Mouse (Mus musculus) bone marrow macrophage, adult 2 months (primary cell): ENCODE data around the gene Vmn1r116. TPM values are rescaled to one million over a fixed set of nuclear protein-coding genes. Genes with fewer than 3 reads are reported as not detected.
"Not testable (repeated sequence)": the region's sequence is repeated elsewhere in the genome, so short reads cannot be mapped to it uniquely, and the experiment has no call there.

ENCODE experiments used
- H3K27ac ChIP-seq: 2 replicates; pipeline ENCODE4 v1.5.1; 2012; ENCODE audit warnings: low read depth, low read length; ENCODE audit not compliant: insufficient read depth
- H3K4me1 ChIP-seq: 2 replicates; pipeline ENCODE4 v1.6.1; 2012; ENCODE audit warnings: low read length; ENCODE audit not compliant: control insufficient read depth, insufficient read depth
- H3K4me3 ChIP-seq: 2 replicates; pipeline ENCODE4 v1.5.1; 2012; ENCODE audit warnings: mild to moderate bottlenecking, low read length, moderate library complexity; ENCODE audit not compliant: insufficient read depth
- polyA plus RNA-seq: library from polyadenylated mRNA; stranded (reverse); fragments of >200 nt; gene quantifications from 2 replicates; pipeline ENCODE4 v1.2.4, GENCODE M21; 2012; ENCODE audit not compliant: missing spikeins, insufficient read depth, insufficient read length

Vmn1r116 gene
- not detected in 2 replicates for polyA plus RNA-seq

DNA sequence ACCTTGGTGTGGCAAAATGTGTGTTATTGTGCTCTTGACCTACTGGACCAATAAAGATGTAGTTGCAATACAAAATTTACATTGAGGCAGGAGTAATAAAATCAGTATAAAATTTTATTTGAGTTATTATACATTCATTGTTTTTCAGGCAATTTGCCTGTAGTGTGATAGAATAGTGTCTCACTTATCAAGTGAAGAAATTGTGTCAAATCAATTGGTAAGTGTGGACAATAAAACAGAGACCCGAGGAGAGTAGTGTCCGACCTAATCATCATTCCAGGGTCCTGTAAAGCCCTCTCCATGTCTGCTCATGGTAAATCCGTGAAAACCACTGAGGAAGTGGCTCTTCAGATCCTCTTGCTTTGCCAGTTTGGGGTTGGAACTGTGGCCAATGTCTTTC is at the start of gene Vmn1r116:
TSS of gene Vmn1r116 (plus strand) at position 301 of the 400 bp plus-strand sequence.
- not testable (repeated sequence) for H3K27ac ChIP-seq

DNA sequence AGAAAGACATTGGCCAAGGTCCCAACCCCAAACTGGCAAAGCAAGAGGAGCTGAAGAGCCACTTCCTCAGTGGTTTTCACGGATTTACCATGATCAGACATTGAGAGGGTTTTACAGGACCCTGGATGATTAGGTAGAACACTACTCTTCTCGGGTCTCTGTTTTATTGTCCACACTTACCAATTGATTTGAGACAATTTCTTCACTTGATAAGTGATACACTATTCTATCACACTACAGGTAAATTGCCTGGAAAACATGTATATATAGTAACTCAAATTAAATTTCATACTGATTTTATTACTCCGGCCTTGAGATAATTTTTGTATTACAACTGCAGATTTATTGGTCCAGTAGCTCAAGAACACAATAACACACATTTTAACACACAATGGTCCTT is 27.2 kb upstream of the Vmn1r116 start, which contains the start of gene Vmn1r115:
TSS of gene Vmn1r115 (minus strand) at position 101 of the 400 bp plus-strand sequence.
- H3K4me3 ChIP-seq, H3K27ac ChIP-seq, H3K4me1 ChIP-seq: not testable (repeated sequence)

More for the DNA sequence above, at the start of gene Vmn1r116:
- not testable (repeated sequence) for H3K4me3 ChIP-seq, H3K4me1 ChIP-seq

DNA sequence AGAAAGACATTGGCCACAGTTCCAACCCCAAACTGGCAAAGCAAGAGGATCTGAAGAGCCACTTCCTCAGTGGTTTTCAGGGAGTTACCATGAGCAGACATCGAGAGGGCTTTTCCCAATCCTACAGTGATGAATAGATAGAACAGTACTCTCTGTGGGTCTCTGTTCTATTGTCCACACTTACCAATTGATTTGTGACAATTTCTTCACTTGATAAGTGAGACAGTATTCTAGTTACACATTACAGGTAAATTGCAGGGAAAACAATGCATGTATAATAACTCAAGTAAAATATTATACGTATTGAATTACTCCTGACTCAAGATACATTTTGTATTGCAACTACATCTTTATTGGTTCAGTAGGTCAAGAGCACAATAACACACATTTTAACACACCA is 12.0 kb downstream of the Vmn1r116 start, which contains the start of gene Vmn1r117:
TSS of gene Vmn1r117 (minus strand) at position 101 of the 400 bp plus-strand sequence.
- not testable (repeated sequence) for H3K4me3 ChIP-seq, H3K4me1 ChIP-seq, H3K27ac ChIP-seq

DNA sequence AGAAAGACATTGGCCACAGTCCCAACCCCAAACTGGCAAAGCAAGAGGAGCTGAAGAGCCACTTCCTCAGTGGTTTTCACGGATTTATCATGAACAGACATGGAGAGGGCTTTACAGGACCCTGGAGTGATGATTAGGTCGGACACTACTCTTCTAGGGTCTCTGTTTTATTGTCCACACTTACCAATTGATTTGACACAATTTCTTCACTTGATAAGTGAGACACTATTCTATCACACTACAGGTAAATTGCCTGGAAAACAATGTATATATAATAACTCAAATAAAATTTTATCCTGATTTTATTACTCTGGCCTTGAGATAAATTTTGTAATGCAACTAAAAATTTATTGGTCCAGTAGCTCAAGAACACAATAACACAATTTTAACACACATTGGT is 40.2 kb downstream of the Vmn1r116 start, which contains the start of gene Vmn1r118:
TSS of gene Vmn1r118 (minus strand) at position 101 of the 400 bp plus-strand sequence.
- not testable (repeated sequence) for H3K4me1 ChIP-seq, H3K4me3 ChIP-seq, H3K27ac ChIP-seq

Other genes starting within 250 kb of the Vmn1r116 start
- not detected in 2 replicates for gene Vmn1r107, start 203.3 kb upstream of the Vmn1r116 start, polyA plus RNA-seq
- gene Vmn1r111, start 169.0 kb upstream of the Vmn1r116 start, polyA plus RNA-seq = not detected in 2 replicates
- gene Gm10668, start 141.6 kb upstream of the Vmn1r116 start, polyA plus RNA-seq = not detected in 2 replicates
- not detected in 2 replicates for gene Vmn1r112, start 101.1 kb upstream of the Vmn1r116 start, polyA plus RNA-seq
- not detected in 2 replicates for gene Vmn1r113, start 85.0 kb upstream of the Vmn1r116 start, polyA plus RNA-seq
- gene Vmn1r114, start 60.1 kb upstream of the Vmn1r116 start, polyA plus RNA-seq = not detected in 2 replicates
- gene Vmn1r115, start 27.3 kb upstream of the Vmn1r116 start, polyA plus RNA-seq = not detected in 2 replicates
- gene Vmn1r117, start 11.9 kb downstream of the Vmn1r116 start, polyA plus RNA-seq = not detected in 2 replicates
- not detected in 2 replicates for gene Vmn1r118, start 40.1 kb downstream of the Vmn1r116 start, polyA plus RNA-seq
- gene Vmn1r119, start 140.2 kb downstream of the Vmn1r116 start, polyA plus RNA-seq = not detected in 2 replicates
- gene Vmn1r120, start 181.5 kb downstream of the Vmn1r116 start, polyA plus RNA-seq = not detected in 2 replicates
- gene Vmn1r121, start 226.3 kb downstream of the Vmn1r116 start, polyA plus RNA-seq = not detected in 2 replicates